Mouse (Mus musculus) ovary, postnatal 14 days (tissue): ENCODE results near the gene Nxph4.

Experiments
- DNase-seq: peaks from one replicate; pipeline ENCODE4 v3.0.0; 2022; ENCODE audit warnings: low spot score

Gene Nxph4

GRCm38 (mm10) chr10:127534036-127534928, at the start of gene Nxph4:
TSS of gene Nxph4 (minus strand) at chr10:127534559.
- no peak for DNase-seq

- no peak for DNase-seq
These were observed 49.3 kb upstream of the Nxph4 start for GRCm38 (mm10) chr10:127583649-127584048.

GRCm38 (mm10) chr10:127581291-127581690, 46.9 kb upstream of the Nxph4 start:
- no peak for DNase-seq

GRCm38 (mm10) chr10:127577982-127578381, 43.6 kb upstream of the Nxph4 start:
- DNase-seq = no peak

- no peak for DNase-seq
These were observed 42.8 kb upstream of the Nxph4 start for GRCm38 (mm10) chr10:127577156-127577555.

- peak; percentile 67 for DNase-seq
These were observed 42.1 kb upstream of the Nxph4 start for GRCm38 (mm10) chr10:127576381-127576961.

GRCm38 (mm10) chr10:127575741-127576140, 41.4 kb upstream of the Nxph4 start:
- DNase-seq = no peak

GRCm38 (mm10) chr10:127572281-127572680, 37.9 kb upstream of the Nxph4 start:
- no peak for DNase-seq

- no peak for DNase-seq
These were observed 36.7 kb upstream of the Nxph4 start for GRCm38 (mm10) chr10:127570937-127571641.

GRCm38 (mm10) chr10:127570384-127570783, 36.0 kb upstream of the Nxph4 start:
- no peak for DNase-seq

GRCm38 (mm10) chr10:127569450-127569849, 35.1 kb upstream of the Nxph4 start:
- peak; percentile 86 for DNase-seq

- DNase-seq = no peak
These were observed 32.4 kb upstream of the Nxph4 start for GRCm38 (mm10) chr10:127566553-127567326.

GRCm38 (mm10) chr10:127564301-127564700, 29.9 kb upstream of the Nxph4 start:
- no peak for DNase-seq

GRCm38 (mm10) chr10:127563840-127564239, 29.5 kb upstream of the Nxph4 start:
- DNase-seq = no peak

GRCm38 (mm10) chr10:127561145-127561544, 26.8 kb upstream of the Nxph4 start:
- DNase-seq = no peak

- no peak for DNase-seq
These were observed 23.0 kb upstream of the Nxph4 start for GRCm38 (mm10) chr10:127557397-127557796.

- DNase-seq = no peak
These were observed 21.3 kb upstream of the Nxph4 start for GRCm38 (mm10) chr10:127555703-127556102.

GRCm38 (mm10) chr10:127549892-127550291, 15.5 kb upstream of the Nxph4 start:
- no peak for DNase-seq

- no peak for DNase-seq
These were observed 13.9 kb upstream of the Nxph4 start for GRCm38 (mm10) chr10:127548236-127548635.

GRCm38 (mm10) chr10:127546505-127546904, 12.1 kb upstream of the Nxph4 start:
- DNase-seq = no peak

GRCm38 (mm10) chr10:127544375-127544774, 10.0 kb upstream of the Nxph4 start:
- no peak for DNase-seq

- no peak for DNase-seq
These were observed 9.6 kb upstream of the Nxph4 start for GRCm38 (mm10) chr10:127543916-127544315.
